Mouse (Mus musculus) gastrocnemius, postnatal 10 days (tissue): Measurements from ENCODE around the gene Vmn1r157. TPM values are rescaled to one million over a fixed set of nuclear protein-coding genes. Genes with fewer than 3 reads are reported as not detected.
"Not testable (repeated sequence)": the region's sequence is repeated elsewhere in the genome, so short reads cannot be mapped to it uniquely, and the experiment has no call there.

Source experiments
- DNase-seq: peaks from one replicate; pipeline ENCODE4 v3.0.0; 2021; ENCODE audit warnings: mixed read lengths
- long read RNA-seq, 2 experiments: library from polyadenylated mRNA; stranded (forward); transcript quantifications; one replicate each; pipeline ENCODE4 v2.0.0; 2021
- total RNA-seq, 2 experiments: library from RNA; stranded (reverse); gene quantifications; 2 replicates each; pipeline ENCODE4 v1.2.3; 2021

Gene Vmn1r157
- total RNA-seq = not detected
- long read RNA-seq, experiment 1 = 0 reads
- long read RNA-seq, experiment 2 = 0 reads

DNA sequence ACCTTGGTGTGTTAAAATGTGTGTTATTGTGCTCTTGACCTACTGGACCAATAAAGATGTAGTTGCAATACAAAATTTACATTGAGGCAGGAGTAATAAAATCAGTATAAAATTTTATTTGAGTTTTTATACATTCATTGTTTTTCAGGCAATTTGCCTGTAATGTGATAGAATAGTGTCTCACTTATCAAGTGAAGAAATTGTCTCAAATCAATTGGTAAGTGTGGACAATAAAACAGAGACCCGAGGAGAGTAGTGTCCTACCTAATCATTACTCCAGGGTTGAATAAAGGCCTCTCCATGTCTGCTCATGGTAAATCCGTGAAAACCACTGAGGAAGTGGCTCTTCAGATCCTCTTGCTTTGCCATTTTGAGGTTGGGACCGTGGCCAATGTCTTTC lies at the start of gene Vmn1r157:
Gene Vmn1r157 (plus strand): TSS at position 301 of the 400 bp plus-strand sequence.
- not testable (repeated sequence) for DNase-seq

DNA sequence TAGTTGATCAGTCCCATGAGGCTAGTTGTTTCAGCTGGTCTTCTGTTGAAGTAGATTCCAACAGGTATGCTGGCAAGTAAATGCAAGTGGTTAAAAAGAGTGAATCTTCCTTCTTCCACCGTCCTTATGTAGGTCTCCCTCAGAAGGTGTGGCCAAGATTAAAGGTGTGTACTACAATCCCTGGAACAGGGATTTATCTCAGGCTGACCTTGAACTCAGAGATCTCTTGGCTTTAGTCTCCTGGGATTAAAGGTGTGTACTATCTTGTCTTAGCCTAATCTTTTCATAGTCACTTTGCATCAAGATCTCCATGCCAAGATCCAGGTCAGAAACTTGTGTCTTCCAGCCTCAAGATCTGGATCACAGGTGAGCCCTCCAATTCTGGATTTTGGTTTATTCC lies 41.9 kb upstream of the Vmn1r157 start, which contains the start of gene Gm4567:
Gene Gm4567 (minus strand): TSS at position 101 of the 400 bp plus-strand sequence.
- not testable (repeated sequence) for DNase-seq

DNA sequence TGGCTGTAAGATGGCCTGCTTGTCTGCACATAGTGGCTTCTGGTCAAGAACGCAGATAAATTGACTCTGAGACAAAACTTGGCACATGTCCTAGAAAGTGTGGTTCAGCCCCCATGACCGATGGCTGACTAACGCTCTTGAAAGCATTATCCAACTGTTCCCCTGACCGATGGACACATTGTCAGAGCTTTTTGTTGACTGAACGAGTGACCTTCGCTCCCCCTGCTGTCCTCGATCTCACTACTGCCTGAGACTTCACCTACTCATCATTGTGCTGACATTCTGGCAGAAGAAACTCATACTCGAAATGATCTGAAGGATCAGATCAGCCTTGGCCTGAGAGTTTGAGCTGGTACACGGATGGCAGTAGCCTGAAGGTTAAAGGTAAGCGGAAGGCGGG lies 14.5 kb downstream of the Vmn1r157 start:
- DNase-seq = not testable (repeated sequence)

DNA sequence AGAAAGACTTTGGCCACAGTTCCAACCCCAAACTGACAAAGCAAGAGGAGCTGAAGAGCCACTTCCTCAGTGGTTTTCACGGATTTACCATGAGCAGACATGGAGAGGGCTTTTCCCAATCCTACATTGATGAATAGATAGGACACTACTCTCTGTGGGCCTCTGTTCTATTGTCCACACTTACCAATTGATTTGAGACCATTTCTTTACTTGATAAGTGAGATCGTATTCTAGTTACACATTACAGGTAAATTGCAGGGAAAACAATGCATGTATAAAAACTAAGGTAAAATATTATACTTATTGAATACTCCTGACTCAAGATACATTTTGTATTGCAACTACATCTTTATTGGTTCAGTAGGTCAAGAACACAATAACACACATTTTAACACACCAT lies 29.2 kb downstream of the Vmn1r157 start, which contains the start of gene Vmn1r158:
Gene Vmn1r158 (minus strand): TSS at position 101 of the 400 bp plus-strand sequence.
- DNase-seq = not testable (repeated sequence)

Other genes starting within 250 kb of the Vmn1r157 start
- not detected for gene Vmn1r152, start 238.7 kb upstream of the Vmn1r157 start, total RNA-seq
- gene Gm8677, start 226.8 kb upstream of the Vmn1r157 start, total RNA-seq = not detected
- not detected for gene Gm4201, start 196.4 kb upstream of the Vmn1r157 start, total RNA-seq
- gene Gm4565, start 173.6 kb upstream of the Vmn1r157 start, total RNA-seq = not detected
- not detected for gene Vmn1r155, start 103.7 kb upstream of the Vmn1r157 start, total RNA-seq
- not detected for gene Gm8693, start 69.4 kb upstream of the Vmn1r157 start, total RNA-seq
- gene Gm4567, start 42.0 kb upstream of the Vmn1r157 start, total RNA-seq = not detected
- gene Vmn1r158, start 29.1 kb downstream of the Vmn1r157 start, total RNA-seq = not detected
- not detected for gene Vmn1r159, start 81.9 kb downstream of the Vmn1r157 start, total RNA-seq
- gene Vmn1r160, start 109.5 kb downstream of the Vmn1r157 start, total RNA-seq = not detected
- gene Gm4214, start 223.0 kb downstream of the Vmn1r157 start, total RNA-seq = not detected